Mouse (Mus musculus) kidney, postnatal 0 days (tissue): ENCODE results near the gene Gm21970. TPM values are rescaled to one million over a fixed set of nuclear protein-coding genes. Genes with fewer than 3 reads are reported as not detected.

ENCODE experiments used
- ATAC-seq: fragments of 200-750 bp; cut with Nextera tagmentation; replicated peaks from 2 replicates; pipeline ENCODE4 v1.8.0; 2017; ENCODE audit warnings: low read depth, moderate number of reproducible peaks, moderate TSS enrichment, moderate library complexity; ENCODE audit not compliant: low FRiP score
- DNase-seq: peaks from one replicate; pipeline ENCODE4 v3.0.0-alpha.2; 2016; ENCODE audit warnings: low spot score
- H3K27ac ChIP-seq: fragments of 300-500 bp; sonication (generic); 2 replicates; pipeline ENCODE4 v1.5.1; 2014; ENCODE audit warnings: mild to moderate bottlenecking
- H3K27me3 ChIP-seq: fragments of 300-500 bp; sonication (generic); 2 replicates; pipeline ENCODE4 v1.6.1; 2014; ENCODE audit warnings: low read length, mixed read lengths; ENCODE audit not compliant: insufficient read depth
- H3K36me3 ChIP-seq: fragments of 300-500 bp; sonication (generic); 2 replicates; pipeline ENCODE4 v1.6.1; 2014; ENCODE audit warnings: low read length, mixed read lengths; ENCODE audit not compliant: insufficient read depth
- H3K4me1 ChIP-seq: fragments of 300-500 bp; sonication (generic); replicated peaks from 2 replicates; pipeline ENCODE4 v1.6.1; 2014; ENCODE audit warnings: antibody characterized with exemption, low read length, mixed read lengths; ENCODE audit not compliant: insufficient read depth
- H3K4me2 ChIP-seq: fragments of 300-500 bp; sonication (generic); 2 replicates; pipeline ENCODE4 v1.6.1; 2014; ENCODE audit warnings: mild to moderate bottlenecking, low read length, moderate library complexity, mixed read lengths
- H3K4me3 ChIP-seq: fragments of 300-500 bp; sonication (generic); replicated peaks from 2 replicates; pipeline ENCODE4 v1.5.1; 2014; ENCODE audit warnings: low read depth, low read length
- H3K9ac ChIP-seq: fragments of 300-500 bp; sonication (generic); 2 replicates; pipeline ENCODE4 v1.6.1; 2014; ENCODE audit warnings: low read depth, low read length
- H3K9me3 ChIP-seq: fragments of 300-500 bp; sonication (generic); replicated peaks from 2 replicates; pipeline ENCODE4 v1.6.1; 2016; ENCODE audit warnings: low read length, inconsistent platforms, mixed read lengths
- CTCF ChIP-seq: IDR thresholded peaks from 2 replicates; pipeline ENCODE4 v1.5.1; 2016; ENCODE audit warnings: antibody characterized with exemption, low read depth, mild to moderate bottlenecking, moderate library complexity
- WGBS: fragments of 180-500 bp; shearing (Covaris S2); extraction: QIAGEN DNeasy Blood & Tissue Kit; methylation state at CpG from one replicate; pipeline ENCODE4 v1.1.7; 2014; 5-methylcytosine and 5-hydroxymethylcytosine counted together
- polyA plus RNA-seq: library from polyadenylated mRNA; unstranded; fragments of >200 nt; fragmentation: Nextera tagmentation; extraction: Ambion mirVana; gene quantifications from 2 replicates; pipeline ENCODE4 v1.2.1, GENCODE M21; 2015

The Gm21970 gene
- polyA plus RNA-seq, 1 experiment from 2014 or later = not detected

DNA sequence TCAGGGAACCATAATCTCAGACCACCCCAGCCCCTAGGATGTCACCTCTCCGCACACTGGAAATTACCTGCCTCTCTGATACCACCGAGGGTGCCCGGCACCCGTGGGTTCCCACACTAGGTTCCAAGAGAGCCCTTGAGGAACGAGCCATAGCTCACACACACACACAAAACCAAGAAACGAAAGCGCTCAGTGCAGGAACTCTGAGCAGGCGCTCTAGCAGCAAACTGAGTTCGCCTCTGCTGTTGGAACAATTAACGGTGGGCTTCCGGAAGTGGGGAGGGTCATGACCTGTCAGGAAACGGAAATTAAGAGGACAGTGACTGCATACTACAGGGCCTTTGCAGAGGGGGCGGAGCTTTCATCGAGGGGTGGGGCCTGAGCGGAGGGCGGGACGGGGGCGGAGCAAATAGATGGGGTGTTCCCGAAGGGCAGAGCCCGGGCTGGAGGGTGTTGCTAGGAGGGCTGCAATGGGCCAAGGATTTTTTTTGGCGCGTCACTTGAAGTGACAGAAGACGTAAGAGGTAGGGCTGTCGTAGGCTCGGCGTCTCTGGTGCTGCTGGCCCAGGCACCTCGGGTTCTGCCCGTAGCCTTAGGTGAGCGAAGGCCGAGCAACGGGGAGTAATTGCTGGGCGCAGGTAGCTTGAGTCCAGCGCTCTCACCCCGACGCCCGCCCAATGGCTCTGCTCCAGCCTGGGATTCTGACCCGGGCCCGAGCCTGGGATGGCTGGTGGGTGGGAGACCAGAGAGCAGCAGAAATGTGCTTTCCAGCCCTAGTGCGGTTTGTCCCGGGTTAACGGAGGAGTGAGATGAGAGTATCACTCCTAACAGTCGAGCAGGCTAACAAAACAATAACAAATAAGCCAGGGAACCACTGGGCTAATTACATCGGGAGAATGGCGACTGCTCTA, 73.3 kb downstream of the Gm21970 start:
- Histone ChIP-seq H3K9ac (peak overlapping the region; percentile 58), H3K9me3 (no peaks in the 10 kb centered on the region), H3K4me1 (peaks cover 4% of the 10 kb centered on the region), H3K4me3 (peak overlapping the region; percentile 52), H3K4me2 (peak overlapping the region; percentile 87), H3K36me3 (no peaks in the 10 kb centered on the region), H3K27ac (peak overlapping the region; percentile 60), H3K27me3 (no peaks in the 10 kb centered on the region)
- 2% methylated on average over 44 of the region's 44 CpGs for WGBS
- TF ChIP-seq CTCF = no peak
- peak; percentile 90 for ATAC-seq
- peak; percentile 94 for DNase-seq

DNA sequence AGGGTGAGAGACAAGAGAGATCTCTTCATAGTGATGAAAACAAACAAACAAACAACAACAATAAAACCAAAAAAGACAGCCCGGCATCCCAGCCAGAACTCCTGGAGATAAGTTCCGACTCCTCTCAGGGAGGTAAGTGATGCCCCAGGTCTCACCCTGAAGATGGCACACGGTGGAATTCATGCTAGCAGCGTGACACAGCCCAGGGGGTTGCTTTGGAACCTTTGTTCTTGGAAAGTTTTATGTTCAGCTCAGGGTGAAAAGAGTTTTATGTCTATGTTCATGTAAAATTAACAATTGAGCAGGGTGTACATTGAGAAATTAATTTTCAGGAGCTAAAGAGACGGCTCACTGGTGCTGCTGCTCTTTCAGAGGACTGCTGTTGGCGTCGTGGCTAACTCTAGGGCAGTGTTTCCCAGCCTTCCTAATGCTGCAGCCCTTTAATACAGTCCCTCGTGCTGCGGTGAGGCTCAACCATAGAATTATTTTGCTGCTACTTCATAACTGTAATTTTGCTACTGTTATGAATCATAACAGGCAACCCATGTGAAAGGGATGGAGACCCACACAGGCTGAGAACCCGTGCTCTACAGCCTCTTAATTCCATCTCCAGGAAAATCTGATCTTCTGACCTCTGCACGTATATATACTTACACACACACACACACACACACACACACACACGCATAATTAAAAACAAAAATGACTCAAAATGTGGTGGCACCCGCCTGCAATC, 74.2 kb downstream of the Gm21970 start:
- Histone ChIP-seq H3K27me3 (no peaks in the 10 kb centered on the region), H3K4me1 (peaks cover 4% of the 10 kb centered on the region), H3K27ac (0 out of 2 replicates have a peak overlapping the region, but pooled peaks have one; percentile 60), H3K36me3 (no peaks in the 10 kb centered on the region), H3K9me3 (no peaks in the 10 kb centered on the region), H3K4me3 (peak overlapping the region; percentile 52), H3K9ac (peak overlapping the region; percentile 58; the same call in 1 of the 2 replicates), H3K4me2 (peak overlapping the region; percentile 87)
- DNase-seq (no peak), ATAC-seq (no peak)
- 40% methylated on average over 13 of the region's 13 CpGs for WGBS
- no peak for TF ChIP-seq CTCF

DNA sequence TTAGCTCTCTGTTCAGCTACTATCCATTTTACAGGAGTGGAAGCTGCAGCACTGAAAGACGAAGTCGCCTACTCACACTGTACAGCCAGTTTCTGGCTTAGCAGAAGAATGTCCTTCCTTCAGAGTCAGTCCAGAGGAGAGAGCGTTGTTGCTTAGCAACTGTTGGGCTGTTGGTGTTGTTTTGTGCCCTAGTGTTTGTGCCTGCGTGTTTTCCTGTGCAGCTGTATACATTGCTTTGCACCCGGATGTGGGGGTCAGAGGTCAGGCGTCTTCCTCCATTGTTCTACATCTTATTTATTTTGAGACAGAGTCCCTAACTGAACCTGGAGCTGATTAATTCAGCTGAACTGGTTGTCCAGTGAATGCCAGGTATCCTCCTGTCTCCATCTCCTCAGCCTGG, 75.0 kb downstream of the Gm21970 start:
- Histone ChIP-seq H3K4me2 (peak overlapping the region; percentile 21; the same call in 1 of the 2 replicates), H3K27me3 (no peaks in the 10 kb centered on the region), H3K4me1 (peaks cover 4% of the 10 kb centered on the region), H3K9me3 (no peaks in the 10 kb centered on the region), H3K4me3 (no peak overlapping the region), H3K27ac (0 out of 2 replicates have a peak overlapping the region, but pooled peaks have one; percentile 19), H3K9ac (no peak overlapping the region), H3K36me3 (no peaks in the 10 kb centered on the region)
- WGBS = 39% methylated on average over 6 of the region's 6 CpGs
- ATAC-seq = 0 out of 2 replicates have a peak, but pooled peaks have one; percentile 25
- peak; percentile 77 for DNase-seq
- TF ChIP-seq CTCF = no peak

Other genes starting within 250 kb of the Gm21970 start
- gene Olig2, start 166.3 kb upstream of the Gm21970 start, polyA plus RNA-seq = not detected in 2 replicates
- 0.14 and 0.15 TPM in 2 replicates for gene Olig1, start 121.9 kb upstream of the Gm21970 start, polyA plus RNA-seq
- gene Ifnar2, start 18.9 kb upstream of the Gm21970 start, polyA plus RNA-seq = 60.7 and 61.9 TPM in 2 replicates
- 44.6 and 46.1 TPM in 2 replicates for gene Il10rb, start 14.4 kb downstream of the Gm21970 start, polyA plus RNA-seq
- gene Ifnar1, start 93.5 kb downstream of the Gm21970 start, polyA plus RNA-seq = 33.5 and 37.1 TPM in 2 replicates
- 42.6 and 51.1 TPM in 2 replicates for gene Ifngr2, start 155.4 kb downstream of the Gm21970 start, polyA plus RNA-seq
- gene Tmem50b, start 206.1 kb downstream of the Gm21970 start, polyA plus RNA-seq = 42.3 and 45.0 TPM in 2 replicates
- 4.4 and 4.5 TPM in 2 replicates for gene Dnajc28, start 227.3 kb downstream of the Gm21970 start, polyA plus RNA-seq